Mouse (Mus musculus) gastrocnemius, postnatal 10 days (tissue): ENCODE data around the gene Pitpnm1. TPM values are rescaled to one million over a fixed set of nuclear protein-coding genes. Genes with fewer than 3 reads are reported as not detected.

Experiments used
- DNase-seq: peaks from one replicate; pipeline ENCODE4 v3.0.0; 2021; ENCODE audit warnings: mixed read lengths
- total RNA-seq, 2 experiments: library from RNA; stranded (reverse); gene quantifications; 2 replicates each; pipeline ENCODE4 v1.2.3; 2021

The Pitpnm1 gene
- total RNA-seq, 2 experiments from 2014 or later: 4.2 to 5.5 TPM

DNA sequence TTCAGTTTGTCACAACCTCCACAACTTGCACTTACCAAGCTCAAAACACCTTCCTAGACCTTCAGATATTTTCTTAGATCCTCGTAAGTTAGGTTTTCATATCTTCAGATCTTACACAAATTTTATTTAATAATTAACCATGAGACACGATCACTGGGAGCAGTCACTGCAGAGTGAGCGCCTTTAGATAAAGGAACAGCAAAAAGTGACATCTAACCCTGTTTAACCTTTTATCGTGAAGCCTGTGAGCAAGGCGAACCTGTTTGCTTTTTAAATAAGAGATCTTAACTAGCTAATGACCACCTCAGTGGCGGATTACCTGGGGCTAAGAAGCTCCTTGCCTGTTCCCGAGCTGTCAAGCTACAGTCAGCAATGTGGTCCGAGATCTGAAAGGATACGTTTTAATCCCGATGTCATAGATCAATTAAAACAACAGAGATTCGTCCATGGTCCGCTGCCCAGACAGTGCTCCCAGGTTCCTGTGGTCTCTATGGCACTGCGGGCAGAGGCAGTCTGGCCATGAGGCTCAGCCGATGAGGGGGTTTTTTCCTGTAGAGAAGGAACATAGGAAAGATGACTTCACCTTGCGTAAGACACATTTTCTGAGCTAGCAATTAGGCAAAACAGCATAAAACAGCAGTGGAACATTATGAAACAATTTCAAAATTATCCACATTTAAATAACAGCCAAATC lies 30.9 kb upstream of the Pitpnm1 start:
- no peak for DNase-seq

GRCm38 (mm10) chr19:4070311-4070710 lies 29.5 kb upstream of the Pitpnm1 start:
- no peak for DNase-seq

DNA sequence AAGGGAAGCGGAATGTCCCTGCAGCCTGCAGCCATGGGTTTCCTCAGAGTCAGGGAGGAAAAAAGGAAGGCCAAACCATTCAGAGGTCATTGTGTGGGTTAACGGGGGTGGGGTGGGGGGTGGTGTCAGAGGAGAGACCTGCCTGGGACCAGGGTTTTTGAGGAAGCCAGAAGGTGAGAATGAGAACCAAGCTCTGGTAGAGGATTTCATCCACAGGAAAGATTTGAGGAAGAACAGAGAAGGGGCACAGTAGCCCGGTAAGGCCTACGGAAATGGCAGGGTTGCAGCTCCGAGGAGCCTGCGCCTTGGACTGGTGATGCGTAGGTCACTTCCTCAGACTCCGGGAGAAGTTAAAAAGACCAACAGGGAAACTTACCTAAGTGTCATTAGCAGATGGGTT lies 29.0 kb upstream of the Pitpnm1 start:
- no peak for DNase-seq

GRCm38 (mm10) chr19:4071406-4071805 lies 28.4 kb upstream of the Pitpnm1 start:
- no peak for DNase-seq

DNA sequence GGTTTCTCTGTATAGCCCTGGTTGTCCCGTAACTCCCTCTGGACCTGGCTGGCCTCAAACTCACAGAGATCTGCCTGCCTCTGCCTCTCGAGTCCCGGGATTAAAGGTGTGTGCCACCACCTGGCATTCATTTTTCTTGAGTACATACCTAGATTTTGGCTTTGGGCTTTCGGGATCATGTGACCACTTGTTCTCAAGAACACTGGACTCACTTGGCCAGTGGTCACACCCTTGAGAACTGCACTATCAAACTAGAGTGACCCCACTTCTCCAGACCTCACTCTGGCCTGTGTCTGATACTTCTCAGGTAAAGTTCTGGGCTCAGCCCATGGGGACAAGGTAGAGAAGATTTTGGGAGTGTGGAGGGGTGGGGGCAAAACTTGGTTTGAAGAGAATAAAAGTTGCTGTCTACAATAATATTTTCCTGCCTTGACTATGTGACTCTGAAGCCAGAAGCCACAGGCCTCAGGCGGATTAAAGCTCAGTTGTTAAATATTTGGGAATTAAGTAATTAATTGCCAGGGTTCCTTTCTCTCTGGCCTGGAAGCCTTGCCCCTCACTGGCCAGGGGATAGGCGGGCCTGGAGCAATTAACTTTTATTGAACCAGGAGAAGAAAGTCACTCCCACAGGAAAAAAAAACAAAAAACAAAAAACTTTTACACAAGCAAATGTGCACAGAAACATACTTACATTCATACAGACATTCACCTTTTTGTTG lies 26.9 kb upstream of the Pitpnm1 start:
- no peak for DNase-seq

DNA sequence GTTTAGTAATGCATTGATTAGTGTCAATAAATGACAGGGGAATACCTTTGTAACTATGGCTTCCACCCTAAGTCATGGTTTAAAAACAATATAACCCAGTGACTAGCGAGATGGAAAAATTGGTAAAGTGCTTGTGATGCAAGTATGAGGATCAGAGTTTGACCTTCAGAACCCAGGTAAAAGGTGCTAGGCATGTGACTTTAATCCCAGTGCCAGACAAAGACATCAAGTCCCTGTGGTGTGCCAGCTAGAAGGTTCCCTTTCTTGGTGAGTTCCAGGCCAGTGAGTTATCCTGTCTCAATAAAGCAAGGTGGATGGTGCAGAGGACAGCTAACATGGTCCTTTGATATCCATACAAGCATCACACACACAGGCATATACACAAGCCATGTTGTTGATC lies 24.3 kb upstream of the Pitpnm1 start:
- no peak for DNase-seq

- DNase-seq: no peak
Measured at GRCm38 (mm10) chr19:4079594-4079993, 20.2 kb upstream of the Pitpnm1 start.

DNA sequence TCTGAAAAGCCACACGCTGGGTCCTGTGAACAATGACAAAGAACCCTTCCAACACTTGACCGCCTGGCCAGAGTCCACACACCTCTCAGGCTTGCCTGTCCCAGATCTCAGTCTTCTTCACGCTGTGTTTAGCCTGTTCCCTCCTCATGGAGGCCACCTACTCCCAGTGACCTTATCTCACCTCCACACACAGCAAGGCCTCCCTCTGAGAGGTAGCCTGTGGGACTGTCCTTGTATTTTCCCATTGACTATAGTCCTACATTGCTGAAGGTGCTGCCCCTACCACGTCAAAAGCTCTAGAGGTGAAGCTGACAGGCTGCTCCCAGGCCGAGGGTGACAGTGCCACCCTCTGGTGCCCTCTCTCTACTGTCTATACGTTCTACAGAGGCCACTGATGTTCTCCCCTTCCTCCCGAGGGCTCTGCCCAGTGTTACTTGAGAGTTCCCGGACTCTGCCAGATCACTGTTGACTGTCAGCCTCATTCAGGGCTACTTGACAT lies 19.2 kb upstream of the Pitpnm1 start:
- DNase-seq: no peak

DNA sequence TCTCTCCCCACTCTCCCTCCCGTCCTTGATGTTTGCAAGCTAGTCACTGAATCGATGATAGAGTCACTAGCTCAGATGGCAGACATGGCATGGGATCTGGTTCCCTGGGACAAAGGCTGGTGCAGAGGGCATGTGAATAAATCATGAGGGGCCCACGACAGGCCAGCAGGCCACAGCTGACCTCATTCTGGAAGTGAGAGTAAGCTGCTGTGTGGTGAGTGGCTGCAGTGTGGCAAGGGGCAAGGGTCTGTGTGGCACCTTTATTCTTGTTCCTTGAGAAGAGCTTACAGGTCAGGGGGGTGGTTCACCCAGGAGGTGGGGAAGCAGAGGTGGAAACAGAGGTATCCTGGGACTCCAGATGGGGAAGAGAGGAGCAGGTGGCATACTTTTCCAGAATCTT lies 18.4 kb upstream of the Pitpnm1 start, which contains the start of gene Cabp2:
TSS of gene Cabp2 (plus strand) at position 185 of the 400 bp plus-strand sequence.
- no peak for DNase-seq

GRCm38 (mm10) chr19:4082219-4082965 lies 17.4 kb upstream of the Pitpnm1 start:
- DNase-seq: no peak

DNA sequence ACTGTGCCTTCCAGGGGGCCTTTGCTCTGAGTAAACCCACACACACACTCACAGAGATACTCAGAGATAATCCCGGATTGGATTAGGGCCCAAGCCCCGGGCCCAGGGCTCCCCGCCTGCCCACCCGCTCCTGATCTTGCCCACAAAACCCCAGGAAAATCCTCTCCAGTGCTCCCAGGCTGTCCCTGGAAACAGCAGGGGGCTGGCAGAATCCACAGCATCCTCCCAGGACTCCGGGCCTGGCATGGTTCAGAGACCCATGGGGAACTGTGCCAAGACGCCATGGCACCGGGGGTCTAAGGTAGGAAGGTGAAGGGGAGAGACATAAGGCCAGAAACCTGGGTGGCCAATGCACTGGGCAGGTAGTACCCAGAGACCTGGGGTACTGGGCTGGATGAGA lies 16.5 kb upstream of the Pitpnm1 start:
- no peak for DNase-seq

GRCm38 (mm10) chr19:4083826-4084225 lies 16.0 kb upstream of the Pitpnm1 start:
- no peak for DNase-seq

- DNase-seq: no peak
Measured at GRCm38 (mm10) chr19:4084984-4085383, 14.8 kb upstream of the Pitpnm1 start.

- no peak for DNase-seq
Measured at GRCm38 (mm10) chr19:4086156-4086555, 13.6 kb upstream of the Pitpnm1 start.

- DNase-seq: no peak
Measured at GRCm38 (mm10) chr19:4087090-4087489, 12.7 kb upstream of the Pitpnm1 start.

- DNase-seq: no peak
Measured at GRCm38 (mm10) chr19:4088146-4088545, 11.7 kb upstream of the Pitpnm1 start.

- no peak for DNase-seq
Measured at GRCm38 (mm10) chr19:4089128-4089527, 10.7 kb upstream of the Pitpnm1 start.

- DNase-seq: no peak
Measured at GRCm38 (mm10) chr19:4090446-4090845, 9.4 kb upstream of the Pitpnm1 start.

GRCm38 (mm10) chr19:4091383-4091782 lies 8.4 kb upstream of the Pitpnm1 start:
- no peak for DNase-seq

DNA sequence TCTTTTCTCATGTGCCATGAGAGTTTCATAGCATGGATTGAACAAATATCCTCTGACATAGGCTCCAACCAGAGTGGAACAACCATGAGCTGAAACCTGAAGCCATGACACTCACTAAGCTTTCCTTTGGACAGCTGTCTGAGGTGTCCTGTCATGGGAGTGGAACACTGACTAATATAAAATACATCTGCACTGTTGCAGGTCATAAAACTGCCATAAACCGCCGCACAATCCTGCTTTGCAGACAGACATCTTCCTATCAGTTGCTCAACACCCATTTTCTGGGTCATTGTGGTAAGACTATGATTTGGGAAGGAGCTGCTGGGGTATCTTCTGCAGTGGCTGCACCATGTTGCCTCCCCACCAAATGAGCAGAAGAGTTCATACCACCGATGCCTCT lies 7.0 kb upstream of the Pitpnm1 start:
- no peak for DNase-seq

DNA sequence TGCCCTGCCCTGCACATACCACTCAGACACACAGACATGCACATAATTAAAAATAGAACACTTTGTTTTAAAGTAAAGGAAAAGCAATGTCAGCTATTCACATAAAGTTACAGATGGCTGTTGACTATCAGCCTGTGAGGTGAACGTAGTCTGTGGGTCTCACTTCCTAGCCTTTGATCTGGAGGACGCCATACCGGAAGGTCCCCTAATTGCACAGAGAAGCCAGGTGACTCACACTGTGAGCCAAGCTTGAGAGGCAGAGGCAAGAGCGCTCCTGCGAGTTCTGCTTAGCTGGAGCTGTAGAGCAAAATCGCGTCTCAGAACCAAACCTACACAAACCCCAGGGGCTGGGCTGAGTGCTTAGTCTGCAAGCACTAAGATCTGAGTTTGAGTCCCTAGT lies 6.0 kb upstream of the Pitpnm1 start:
- no peak for DNase-seq

DNA sequence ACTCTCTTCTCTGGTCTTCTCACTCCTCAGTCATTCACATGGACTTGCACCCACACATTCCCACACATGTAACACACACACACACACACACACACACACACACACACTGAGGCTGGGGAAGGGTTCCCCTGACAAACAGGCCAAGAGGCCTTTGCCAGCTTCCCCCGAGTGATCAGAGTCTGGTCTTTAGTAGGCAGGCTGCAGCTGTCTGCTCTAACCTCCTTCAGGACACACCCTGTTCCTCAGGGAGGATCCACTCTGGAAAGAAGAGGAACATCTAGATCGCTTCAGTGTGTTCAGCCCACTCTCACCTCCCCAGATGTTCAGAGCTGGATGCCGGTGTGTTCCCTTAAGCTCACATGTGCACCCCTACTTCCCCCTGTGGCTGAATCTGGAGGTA lies 5.5 kb upstream of the Pitpnm1 start:
- DNase-seq: no peak

GRCm38 (mm10) chr19:4094774-4095303 lies 5.0 kb upstream of the Pitpnm1 start:
- DNase-seq: no peak
